Mouse (Mus musculus) cerebellum, adult 11-12 months (tissue): ENCODE measurements around the gene H2-M10.6.
"Not testable (repeated sequence)": the region's sequence is repeated elsewhere in the genome, so short reads cannot be mapped to it uniquely, and the experiment has no call there.

Experiments
- DNase-seq: peaks from one replicate; pipeline ENCODE4 v3.0.0; 2022

The H2-M10.6 gene

DNA sequence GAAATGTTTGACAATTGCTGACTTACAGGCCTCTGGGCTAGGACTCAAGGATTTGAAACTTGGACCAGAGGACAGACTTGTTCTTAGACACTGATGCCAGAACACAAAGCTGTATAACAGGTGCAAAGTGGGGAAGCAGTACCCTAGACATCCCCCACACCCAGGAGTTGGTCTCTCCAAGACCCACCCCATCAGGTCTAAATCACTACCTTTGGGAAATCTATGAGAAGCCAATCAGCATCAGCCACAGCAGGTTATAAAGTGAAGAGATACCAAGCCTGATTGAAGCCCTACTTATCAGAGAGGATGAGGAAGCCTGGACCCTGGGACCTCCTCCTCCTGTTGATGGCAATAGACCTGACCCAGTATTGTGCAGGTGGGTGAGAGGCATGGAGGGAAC is at the start of gene H2-M10.6:
H2-M10.6 (plus strand) TSS at position 301 of the 400 bp plus-strand sequence.
- no peak for DNase-seq

DNA sequence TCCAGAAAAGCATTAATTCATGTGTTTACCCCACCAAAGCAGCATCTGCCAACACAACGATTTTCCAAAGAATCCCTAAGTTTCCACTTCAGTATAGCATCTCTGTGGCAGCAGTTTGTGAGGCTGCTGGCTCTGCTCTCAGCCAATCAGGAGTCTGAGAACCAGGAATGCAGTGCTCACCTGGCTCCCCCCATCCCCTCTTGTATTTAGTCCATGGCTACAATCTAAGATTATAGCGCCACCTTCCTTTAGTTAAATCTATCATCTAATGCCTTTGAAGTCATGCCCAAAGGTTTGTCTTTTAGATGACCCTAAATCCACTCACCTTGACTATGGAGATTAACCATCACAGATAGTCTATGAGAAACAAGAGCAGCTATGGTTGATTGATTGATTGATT is 48.2 kb upstream of the H2-M10.6 start:
- no peak for DNase-seq

DNA sequence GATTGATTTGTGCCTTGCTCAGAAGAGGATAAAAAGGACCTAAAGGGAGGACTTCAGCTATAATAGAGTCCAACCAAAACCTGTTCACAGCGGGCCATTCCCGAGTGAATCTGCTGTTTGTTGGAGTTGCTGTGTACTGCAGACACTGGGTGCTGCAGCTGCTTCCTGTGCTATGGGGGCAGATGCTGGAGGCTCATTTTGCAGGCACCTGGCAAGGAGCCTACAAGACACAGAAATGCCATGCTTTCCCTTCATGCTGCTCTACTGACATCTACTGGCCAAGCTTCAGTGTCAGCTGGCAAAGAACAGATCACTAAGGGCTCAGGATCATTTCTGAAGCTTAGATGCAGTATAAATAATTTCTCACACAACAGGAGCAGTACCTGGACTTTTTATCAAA is 47.7 kb upstream of the H2-M10.6 start:
- not testable (repeated sequence) for DNase-seq

DNA sequence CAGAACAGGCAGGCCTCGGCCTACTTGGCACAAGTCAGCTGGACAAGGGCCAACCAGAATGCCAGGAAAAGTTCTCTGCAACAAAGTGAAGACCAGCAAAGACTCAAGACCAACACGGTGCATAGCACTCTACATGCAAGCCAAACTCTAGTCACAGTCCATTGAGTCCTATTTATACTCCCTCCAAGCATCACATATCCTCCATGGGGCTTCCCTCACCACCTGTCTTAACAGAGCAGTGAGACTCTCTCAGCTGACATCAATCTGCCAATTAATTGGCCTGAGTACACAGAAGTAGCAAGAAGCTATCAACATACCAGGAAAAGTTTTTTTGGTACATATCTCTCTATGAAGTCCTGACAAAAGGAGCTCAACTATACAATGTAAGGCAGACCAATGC is 46.6 kb upstream of the H2-M10.6 start:
- DNase-seq = not testable (repeated sequence)

DNA sequence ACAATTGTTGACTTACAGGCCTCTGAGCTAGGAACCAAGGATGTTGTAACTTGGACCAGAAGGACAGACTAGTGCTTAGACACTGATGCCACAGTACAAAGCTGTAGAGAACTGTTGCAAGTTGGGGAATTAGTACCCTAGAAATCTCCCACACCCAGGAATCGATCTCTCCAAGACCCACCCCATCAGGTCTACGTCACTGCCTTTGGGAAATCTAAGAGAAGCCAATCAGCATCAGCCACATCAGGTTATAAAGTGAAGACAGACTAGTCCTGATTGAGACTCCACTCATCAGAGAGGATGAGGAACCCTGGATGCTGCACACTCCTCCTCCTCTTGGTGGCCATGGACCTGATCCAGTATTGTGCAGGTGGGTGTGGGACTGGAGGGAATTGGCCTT is 39.4 kb upstream of the H2-M10.6 start, which contains the start of gene H2-M10.5:
H2-M10.5 (plus strand) TSS at position 301 of the 400 bp plus-strand sequence.
- not testable (repeated sequence) for DNase-seq

DNA sequence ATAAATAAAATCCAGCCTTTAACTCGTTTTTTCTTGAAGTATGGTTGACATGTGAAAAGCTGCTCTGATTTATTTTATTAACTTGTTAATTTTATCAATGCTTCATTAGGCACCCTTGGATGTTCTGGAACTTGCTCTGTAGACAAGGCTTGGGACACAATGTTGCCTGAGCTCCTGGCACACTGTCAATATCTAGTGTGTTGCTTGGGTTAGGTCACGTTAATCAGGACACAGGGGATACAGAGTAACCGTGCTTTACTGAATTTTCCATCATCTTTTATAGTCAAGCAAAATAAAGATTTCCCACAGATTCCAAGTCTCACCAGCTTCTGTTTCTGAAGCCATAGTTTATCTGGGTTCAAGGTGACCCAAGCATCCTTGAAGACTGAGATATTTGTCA is 30.4 kb upstream of the H2-M10.6 start:
- DNase-seq = no peak

DNA sequence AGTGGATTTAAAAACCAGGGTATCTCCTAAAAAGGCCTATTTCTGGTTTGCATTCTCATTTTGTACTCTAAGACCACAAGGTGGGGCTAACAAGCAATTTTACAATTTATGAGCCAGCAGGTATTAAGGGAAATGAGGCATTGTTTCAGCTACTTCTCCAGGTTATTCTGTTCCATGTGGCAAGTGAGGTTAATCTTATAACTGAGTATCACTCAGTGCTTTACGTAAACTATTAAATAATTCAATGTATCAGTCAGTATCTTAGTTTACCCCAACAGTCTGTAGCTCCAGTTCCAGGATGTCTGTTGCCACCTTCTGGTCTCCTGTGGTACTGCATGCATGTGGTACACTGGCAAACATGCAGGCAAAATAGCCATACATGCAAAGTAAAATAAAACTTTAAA is 25.5 kb upstream of the H2-M10.6 start:
- DNase-seq = not testable (repeated sequence)

DNA sequence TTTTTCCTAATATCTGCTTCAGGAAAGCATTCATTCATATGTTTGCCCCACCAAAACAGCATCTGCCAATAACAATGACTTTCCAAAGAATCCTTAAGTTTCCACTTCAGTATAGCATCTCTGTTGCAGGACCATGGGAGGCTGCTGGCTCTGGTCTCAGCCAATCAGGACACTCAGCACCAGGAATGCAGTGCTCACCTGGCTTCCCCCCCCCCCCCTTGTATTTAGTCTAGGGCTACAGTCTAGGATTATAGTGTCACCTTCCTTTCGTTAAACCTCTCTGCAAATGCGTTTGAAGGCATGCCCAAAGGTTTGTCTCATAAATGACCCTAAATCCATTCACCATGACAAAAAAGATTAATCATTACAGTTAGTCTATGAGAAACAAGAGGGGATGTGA is 23.6 kb upstream of the H2-M10.6 start:
- DNase-seq = no peak

DNA sequence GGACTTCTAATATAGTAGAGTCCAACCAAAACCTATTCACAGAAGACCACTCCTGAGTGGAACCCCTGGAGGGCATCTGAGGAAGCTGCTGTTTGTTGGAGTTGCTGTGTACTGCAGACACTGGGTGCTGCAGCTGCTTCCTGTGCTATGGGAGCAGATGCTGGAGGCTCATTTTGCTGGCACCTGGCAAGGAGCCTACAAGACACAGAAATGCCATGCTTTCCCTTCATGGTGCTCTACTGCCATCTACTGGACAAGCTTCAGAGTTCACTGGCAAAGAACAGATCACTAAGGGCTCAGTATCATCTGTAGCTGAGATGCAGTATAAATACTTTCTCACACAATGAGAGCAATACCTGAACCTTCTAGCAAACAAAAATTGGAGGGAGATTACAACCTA is 23.2 kb upstream of the H2-M10.6 start:
- DNase-seq = peak; percentile 57

DNA sequence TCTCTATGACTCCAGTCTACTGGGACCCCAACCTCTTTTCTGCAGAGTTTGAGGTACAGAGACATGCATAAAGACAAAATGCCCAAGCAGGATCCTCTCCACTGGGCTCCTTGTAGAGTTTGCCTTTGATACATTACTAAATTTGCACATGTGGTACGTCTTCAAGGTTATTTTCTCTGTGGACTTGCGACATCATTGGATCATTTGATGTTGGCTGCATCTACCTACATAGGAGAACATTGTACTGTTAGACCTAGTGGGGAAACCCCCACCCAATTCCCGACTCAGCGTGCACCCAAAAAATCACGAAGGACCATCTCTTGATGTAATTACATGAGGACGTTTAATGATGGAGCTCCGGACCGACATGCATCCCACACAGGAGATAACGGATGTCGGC is 12.5 kb upstream of the H2-M10.6 start:
- no peak for DNase-seq

DNA sequence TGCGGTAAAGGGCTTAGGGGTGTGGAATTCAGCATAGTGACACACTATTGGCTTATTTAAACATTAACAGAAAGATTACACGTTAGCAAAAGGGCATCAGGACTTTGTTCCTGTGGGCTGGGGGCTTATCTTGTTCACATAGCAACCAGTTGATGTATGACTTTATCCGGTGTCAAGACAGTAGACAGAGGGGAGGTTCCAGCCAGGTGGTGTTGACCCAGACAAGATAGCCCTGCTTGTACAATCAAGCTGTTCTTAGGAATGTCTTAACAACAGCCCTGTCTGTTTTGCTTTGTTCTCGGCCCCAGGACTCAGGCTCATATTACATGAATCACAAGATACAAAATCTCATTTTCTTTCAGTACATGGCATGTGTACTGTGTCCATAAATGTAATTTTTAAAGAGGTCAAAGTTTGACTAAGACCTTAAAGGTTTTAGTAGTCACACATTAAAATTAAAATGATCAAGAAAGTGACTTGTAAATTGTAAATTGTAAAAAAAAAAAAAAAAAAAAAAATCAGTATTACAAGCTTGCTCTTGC is 12.0 kb upstream of the H2-M10.6 start:
- not testable (repeated sequence) for DNase-seq

DNA sequence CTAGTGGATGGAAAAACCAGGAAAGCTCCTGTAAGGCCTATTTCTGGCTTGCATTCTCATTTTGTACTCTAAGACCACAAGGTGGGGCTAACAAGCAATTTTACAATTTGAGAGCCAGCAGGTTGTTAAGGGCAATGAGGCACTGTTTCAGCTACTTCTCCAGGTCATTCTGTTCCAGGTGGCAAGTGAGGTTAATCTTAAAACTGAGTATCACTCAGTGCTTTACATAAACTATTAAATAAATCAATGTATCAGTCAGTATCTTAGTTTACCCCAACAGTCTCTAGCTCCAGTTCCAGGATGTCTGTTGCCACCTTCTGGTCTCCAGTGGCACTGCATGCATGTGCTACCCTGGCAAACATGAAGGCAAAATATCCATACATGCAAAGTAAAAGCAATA is 12.0 kb downstream of the H2-M10.6 start:
- DNase-seq = no peak

DNA sequence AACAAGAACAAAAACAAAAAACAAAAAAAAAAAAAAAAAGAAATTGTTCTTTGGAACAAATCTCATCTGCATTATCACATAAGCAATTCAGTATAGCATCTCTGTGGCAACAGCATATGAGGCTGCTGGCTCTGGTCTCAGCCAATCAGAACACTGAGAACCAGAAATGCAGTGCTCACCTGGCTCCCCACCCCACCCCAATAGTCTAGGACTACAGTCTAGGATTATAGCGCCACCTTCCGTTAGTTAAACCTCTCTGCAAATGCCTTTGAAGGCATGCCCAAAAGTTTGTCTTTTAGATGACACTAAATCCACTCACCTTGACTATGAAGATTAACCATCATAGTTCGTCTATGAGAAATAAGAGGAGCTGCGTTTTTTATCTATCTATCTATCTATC is 13.6 kb downstream of the H2-M10.6 start:
- DNase-seq = peak; percentile 51

DNA sequence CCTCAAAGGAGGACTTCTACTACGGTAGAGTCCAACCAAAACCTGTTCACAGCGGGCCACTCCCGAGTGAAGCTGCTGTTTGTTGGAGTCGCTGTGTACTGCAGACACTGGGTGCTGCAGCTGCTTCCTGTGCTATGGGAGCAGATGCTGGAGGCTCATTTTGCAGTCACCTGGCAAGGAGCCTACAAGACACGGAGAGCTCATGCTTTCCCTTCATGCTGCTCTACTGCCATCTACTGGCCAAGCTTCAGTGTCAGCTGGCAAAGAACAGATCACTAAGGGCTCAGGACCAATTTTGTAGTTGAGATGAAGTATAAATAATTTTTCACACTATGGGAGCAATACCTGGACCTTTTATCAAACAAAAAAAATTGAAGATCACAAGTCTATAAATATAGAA is 14.0 kb downstream of the H2-M10.6 start:
- peak; percentile 81 for DNase-seq

DNA sequence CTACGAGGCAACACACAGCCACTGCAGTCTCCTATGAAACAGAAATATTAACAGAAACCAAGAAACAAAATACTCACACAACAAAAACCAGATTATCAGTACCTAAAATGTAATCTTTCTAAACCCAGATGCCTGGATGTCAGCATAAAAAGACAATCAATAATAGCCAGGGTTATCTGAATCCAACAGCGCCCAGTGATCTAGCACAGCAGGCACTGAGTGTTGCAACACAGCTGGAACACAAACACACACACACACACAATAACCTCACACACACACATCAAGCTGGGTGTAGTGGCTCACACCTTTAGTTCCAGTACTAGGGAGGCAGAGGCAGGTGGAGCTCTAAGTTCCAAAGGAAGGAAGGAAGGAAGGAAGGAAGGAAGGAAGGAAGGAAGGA is 16.5 kb downstream of the H2-M10.6 start:
- DNase-seq = no peak

DNA sequence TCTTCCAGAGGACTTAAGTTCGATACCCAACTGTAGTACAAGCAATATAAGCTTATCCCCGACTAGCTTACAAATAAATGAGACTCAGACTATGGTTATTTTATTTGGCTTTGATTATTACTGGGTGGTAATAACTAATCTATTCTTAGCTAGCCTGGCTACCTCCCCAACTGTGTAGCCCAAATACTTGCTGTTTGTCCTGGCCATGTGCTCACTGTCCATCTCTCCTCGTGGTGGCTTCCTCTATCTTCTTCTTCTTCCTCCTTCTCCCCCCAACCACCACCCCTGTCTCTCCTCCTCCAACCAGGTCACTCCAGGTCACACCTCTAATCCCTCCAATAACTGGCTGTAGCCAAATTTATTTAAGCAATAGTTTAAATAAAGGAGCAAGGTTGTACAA is 18.5 kb downstream of the H2-M10.6 start:
- DNase-seq = no peak

DNA sequence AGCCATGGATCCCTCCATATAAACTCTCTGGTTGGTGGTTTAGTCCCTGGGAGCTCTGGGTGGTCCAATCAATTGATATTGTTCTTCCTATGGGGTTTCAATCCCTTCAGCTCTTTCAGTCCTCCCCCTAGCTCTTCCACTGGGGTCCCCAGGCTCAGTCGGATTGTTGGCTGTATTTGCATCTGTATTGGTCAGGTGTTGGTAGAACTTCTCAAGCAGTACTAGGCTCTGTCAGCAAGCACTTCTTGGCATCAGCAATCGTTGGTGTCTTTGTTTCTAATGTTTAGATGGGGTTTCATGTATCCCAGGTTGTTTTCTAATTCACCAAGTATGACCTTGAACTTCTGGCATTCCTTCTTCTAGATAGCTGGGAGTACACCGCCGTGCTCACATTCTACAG is 20.7 kb downstream of the H2-M10.6 start:
- DNase-seq = no peak

DNA sequence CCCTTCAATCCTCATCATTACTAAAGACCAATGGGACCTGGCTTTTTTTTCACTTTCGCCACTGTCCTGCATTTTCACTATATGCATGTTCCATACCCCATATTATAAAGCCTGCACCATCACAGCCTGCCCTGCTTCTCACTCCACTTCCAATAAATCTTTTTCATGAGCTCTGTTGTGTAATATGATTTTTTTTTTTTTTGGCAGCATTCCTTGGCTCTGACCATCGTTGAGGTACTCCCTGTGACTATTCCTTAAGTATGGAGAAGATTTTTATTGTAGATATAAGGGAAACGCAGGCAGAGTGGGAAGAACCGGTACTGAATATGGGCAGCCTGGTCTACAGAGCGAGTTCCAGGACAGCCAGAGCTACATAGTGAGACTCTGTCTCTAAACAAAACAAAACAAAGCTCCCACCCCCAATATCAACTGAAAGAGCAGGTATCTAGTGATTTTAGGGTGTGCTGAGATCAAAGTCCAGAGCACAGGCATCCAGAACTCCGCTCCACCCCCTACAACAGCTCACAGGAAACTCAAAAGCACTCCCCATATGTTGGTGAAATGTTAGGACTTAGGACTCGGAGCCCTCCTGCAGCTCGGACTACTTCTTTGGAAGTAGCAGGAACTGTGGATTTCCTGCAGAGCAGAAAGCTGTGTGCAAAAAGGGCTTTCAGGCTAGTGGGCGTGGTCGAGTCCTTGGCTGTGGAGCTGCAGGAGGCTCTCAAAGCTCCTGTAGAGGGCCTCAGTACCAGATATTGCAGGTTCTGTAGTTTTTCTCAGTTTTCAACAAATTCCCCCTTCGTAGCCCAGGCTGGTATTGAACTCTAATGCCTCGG is 23.8 kb downstream of the H2-M10.6 start:
- peak; percentile 57 for DNase-seq

DNA sequence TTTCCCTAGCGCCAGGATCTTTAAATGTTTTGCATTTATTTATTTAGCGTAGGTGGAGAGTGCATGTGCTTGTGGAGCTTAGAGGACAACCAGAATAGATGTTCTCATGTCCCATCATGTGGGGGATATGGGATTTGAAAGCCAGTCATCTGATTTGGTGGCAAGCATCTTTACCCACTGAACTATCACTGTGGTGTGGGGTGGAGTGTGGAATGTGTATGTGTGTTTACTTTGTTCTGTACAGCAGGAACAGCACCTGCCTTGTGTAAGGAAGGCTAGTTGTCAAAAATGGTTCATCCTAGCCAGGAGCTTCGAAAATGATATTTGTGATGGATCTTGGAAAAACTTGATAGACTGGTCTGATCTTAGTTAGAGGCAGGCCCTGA is 24.4 kb downstream of the H2-M10.6 start:
- DNase-seq = no peak

DNA sequence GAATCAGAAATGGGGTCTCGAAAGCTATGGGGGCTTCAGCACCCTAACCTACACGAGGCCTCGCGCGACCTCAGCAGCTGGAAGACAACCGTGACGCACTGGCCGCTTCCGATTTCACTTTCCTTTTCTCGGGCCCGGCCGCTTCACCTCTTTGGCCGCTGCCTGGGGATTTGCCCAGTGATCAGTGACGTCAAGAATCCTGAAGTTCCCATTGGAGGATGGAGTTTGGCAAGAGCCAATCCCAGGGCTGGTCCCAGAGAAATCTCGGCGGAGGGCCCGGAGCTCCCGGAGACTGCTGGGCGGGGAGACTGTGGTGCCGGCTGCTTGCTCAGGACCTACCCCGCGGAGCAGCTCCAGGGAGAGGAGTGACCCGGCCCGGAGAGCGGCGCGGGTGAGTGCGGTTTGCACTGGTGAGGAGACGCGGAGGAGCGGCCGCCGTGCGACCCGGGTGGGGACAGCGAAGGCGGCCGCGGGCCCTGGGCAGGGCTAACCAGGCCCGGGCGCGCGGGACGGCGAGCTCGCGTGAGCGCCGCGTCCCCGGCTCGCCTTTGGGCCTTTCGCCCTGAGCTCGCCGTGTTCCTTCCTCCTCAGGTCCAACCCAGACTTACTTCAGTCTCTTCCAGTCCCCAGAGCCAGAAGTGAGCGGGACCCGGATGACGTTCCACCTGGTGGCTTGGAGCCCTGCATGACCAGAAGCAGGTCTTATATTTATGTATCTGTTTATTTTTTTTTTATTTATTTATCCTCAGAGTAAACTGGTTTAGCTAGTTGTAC is 25.1 kb downstream of the H2-M10.6 start, which contains the start of gene Trim26:
Trim26 (plus strand) TSS at position 261 of the 774 bp plus-strand sequence.
- peak; percentile 97 for DNase-seq

DNA sequence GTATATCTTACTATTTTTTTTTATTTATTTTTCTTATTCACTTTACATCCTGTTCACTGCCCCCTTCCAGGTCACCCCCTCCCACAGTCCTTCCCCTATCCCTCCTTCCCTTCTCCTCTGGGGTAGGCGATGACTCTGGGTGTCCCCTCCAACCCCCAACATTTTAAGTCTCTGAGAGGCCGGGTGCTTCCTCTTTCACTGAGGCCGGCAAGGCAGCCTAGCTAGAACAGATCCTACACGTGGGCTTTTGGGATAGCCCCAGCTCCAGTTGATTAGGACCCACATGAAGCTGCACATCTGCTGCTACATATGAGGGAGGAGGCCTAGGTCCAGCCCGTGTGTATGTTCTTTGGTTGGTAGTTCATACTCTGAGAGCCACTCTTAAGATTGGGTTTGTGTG is 27.0 kb downstream of the H2-M10.6 start:
- no peak for DNase-seq

DNA sequence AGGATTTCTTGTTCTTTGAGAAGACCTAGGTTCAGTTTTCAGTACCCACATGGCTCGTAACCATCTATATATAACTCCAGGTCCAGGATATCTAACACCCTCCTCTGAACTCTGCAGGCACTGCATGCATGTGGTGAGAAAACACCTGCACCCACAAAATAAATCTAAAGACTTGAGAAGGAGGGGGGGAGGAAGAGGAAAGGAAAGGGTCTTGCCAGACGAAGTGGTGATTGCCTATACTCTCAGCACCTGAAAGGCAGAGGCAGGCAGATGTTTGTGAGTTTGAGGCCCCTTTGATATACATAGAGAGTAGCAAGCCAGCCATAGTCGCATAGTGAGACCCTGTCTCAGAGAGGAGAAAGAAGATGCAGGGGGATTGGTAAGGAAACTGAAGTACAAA is 28.0 kb downstream of the H2-M10.6 start:
- no peak for DNase-seq

DNA sequence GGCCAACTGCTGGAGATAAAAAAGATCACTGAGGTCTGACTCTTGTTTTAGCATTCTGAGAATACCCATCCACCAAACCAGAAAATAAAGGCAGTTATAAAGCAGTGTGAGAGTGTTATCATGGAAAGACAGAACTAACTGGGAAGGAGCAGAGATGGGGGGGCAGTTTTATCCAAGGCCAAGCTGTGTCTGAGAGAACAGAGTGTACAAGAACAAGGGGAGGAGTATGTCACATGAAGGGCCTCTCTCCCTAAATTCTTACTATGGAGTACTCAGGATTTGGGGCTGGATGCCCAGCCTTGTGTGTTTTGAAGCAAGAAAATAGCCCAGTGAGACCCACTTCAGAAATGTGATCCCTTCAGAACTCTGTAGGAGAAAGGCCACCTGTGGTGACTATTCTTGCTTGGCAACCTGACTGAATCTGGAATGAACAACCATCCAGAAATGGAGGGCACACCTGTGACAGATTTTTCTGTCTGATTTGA is 29.0 kb downstream of the H2-M10.6 start:
- no peak for DNase-seq

DNA sequence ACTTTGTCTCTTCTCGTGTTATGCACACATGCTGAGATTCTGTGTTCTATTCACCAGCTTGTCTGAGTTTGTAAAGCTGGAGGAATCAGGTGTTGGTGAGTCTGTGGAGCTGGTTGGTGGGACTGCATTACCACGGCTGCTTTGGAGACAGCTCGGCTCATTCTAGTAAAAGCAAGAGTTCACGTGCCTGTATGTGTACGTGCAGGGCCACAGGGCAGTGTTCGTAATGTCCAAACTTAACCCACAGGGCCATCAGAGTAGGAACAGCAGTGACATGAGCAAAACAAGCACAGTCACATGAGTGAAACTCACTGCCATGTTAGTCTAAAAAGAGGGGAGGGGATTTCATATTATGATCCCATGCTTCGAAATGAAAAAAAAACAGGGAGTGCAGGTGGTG is 31.7 kb downstream of the H2-M10.6 start:
- no peak for DNase-seq
